Mouse (Mus musculus): ENCODE data around the gene Rbbp5.

GRCm38 (mm10) chr1:132468926-132469325, 8.2 kb upstream of the Rbbp5 start:
- no peak for TF ChIP-seq CTCF (IDR thresholded peaks at IDR 0.05)
- TF ChIP-seq EP300 (IDR thresholded peaks at IDR 0.05) = no peak
